Mouse (Mus musculus): Measurements from ENCODE around the gene Trio.

DNA sequence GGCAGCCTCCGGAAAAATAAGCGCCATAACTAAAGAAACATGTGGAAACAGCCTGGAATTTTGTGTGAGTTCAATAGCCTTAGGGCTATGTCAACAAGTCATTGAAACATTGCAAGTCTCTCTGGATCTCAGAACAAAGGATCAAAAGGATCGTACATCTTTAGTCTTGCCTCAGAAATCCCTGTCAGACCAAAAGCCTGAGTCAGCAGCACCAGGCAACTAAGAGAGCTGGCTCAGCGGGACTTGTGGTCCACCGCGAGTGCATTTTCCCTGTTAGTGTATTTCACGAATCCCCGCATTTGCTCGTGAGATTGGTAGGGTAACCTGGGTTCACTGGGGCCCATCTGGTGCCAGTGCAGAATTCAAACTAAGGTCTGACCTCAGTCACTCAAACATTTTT, 343.0 kb downstream of the Trio start:
- TF ChIP-seq CTCF (IDR thresholded peaks at IDR 0.05; ENCODE audit: low read depth) = no peak
- TF ChIP-seq EP300 (IDR thresholded peaks at IDR 0.05; ENCODE audit: low read depth) = no peak

Data from liver, postnatal 0 days (tissue).